Mouse (Mus musculus) heart, adult 8-10 months (tissue): ENCODE results near the gene Syt8. TPM values are rescaled to one million over a fixed set of nuclear protein-coding genes. Genes with fewer than 3 reads are reported as not detected.

Experiments
- DNase-seq: peaks from one replicate; pipeline ENCODE4 v3.0.0; 2022; ENCODE audit warnings: low spot score
- total RNA-seq, 4 experiments: library from RNA; stranded (reverse); gene quantifications; 2 replicates each; pipeline ENCODE4 v1.2.4; 2022

The Syt8 gene
- total RNA-seq, 4 experiments from 2014 or later: 0.25 TPM; not detected in 3

DNA sequence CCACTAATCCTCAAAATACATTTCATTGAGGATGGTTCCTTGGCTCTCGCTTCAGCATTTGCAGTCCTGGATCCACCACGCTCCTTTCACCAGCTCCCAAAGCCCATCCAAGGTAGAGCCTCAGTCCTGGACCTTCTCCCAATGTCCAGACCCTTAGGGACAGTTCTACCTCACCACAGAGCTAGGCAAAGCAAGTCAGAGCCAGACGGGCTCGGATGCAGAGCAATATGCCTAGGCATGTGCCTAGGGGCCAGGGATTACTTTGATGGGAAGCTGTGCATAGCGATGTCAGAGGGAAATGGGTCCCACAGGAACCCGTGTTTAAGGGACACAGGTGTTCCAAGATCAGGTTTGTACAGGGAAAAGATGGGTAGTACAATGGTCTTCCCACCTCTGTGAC is 10.7 kb downstream of the Syt8 start:
- DNase-seq: no peak

DNA sequence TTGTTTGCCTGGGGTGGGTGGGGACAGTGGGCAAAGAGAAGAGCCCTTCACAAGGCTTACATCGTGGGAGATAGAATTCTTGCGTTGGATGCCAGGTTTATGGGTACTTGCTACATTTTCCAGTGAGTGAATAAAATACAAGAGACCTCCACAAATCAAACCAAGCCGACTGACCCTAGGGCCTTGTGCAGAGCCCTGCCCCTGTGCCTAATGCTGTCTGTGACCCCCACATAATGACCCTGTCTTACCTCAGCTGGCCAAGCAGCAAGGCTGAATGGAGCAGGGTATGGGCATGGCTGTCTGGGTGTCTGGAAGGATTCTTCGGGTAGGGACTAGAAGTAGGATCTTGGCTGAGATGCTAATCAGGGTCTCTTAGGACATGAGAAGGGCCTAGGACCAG is 11.6 kb downstream of the Syt8 start:
- no peak for DNase-seq

DNA sequence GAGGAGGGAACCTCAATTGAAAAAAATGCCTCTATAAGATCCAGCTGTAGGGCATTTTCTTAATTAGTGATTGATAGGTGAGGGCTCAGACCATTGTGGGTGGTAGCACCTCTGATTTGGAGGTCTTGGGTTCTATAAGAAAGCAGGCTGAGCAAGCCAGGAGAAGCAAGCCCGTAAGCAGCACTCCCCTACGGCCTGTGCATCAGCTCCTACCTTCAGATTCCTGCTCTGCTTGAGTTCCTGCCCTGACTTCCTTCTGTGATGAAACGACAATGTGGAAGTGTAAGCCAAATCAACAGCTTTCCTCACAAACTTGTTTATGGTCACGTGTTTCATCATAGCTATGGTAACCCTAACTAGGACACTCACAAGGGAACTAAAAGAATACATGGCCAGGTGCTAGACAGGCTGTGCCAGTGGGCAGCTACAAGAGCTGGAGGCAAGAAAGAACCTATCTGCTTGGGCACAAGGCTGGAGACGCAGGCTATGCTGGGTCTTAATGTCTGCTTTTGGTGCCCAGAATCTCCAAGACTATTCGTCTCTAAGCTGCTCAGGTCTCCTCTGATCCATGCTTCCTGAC is 14.5 kb downstream of the Syt8 start:
- no peak for DNase-seq

DNA sequence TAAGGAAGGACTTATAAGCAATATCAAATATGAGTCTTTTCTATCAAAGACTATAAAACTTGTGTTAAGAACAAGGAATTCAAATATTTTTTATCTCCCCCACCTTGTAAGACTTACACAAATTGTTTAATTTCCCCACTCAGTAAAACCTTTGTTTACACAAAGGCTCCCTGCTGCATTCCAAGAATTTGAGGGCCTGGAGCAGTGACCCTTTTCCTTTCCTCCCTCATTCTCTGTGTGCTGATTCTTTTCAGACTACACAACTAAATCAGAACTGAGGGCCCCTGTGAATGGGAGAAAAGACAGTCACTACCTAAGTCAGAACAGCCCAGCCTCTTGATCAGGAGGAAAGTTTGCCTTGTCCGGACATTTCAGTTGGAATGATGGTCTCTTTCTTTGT is 20.1 kb downstream of the Syt8 start:
- no peak for DNase-seq

GRCm38 (mm10) chr7:142455251-142455650 is 20.6 kb downstream of the Syt8 start:
- no peak for DNase-seq

DNA sequence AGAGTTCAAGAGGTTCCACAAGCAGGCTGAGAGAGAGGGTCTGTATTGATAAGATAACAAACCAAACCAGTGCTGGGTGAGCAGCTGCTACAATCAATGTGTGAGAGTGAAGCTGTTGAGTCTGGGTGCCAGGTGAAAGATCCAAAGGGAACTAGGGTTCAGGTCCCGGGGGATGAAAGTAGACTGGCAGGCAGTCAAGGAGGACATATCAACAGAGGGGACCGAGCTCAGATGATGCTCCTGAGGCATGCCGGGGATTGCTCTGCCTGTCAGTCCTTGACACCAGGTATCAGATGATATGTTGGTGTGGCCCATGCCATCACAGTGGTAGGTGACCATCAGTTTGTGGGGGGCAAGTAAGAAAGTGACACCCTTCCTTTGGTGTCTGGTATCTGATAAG is 22.2 kb downstream of the Syt8 start:
- DNase-seq: no peak

- no peak for DNase-seq
Measured at GRCm38 (mm10) chr7:142457227-142457811, 22.7 kb downstream of the Syt8 start.

- no peak for DNase-seq
Measured at GRCm38 (mm10) chr7:142458026-142458425, 23.4 kb downstream of the Syt8 start.

DNA sequence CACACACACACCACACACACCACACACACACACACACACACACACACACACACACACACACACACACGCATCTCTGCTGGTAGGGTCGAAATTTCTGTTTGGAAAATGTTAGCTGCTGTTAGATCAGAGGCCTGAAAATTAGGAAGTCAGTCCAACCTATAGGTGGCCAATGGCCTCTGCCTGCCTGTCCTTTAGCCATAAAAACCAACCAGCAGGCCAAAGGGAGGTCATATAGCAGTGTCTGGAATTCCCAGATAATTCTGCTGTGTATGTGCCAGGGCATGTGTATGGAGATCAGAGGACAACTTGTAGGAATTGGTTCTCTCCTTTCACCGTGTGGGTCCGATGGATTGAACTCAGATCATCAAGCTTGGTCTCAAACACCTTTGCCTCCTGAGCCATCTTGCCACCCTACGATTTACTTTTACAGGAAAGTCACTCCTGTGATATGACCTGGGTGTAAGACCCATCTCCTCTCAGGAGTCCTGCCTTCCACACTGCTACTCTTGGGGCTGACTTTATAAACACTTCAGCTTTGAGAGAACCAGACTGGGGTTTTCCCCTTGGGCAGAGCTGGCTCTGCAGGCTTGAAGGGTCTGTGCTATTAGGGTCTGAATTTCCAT is 24.1 kb downstream of the Syt8 start:
- no peak for DNase-seq

- no peak for DNase-seq
Measured at GRCm38 (mm10) chr7:142459299-142459691, 24.6 kb downstream of the Syt8 start.

- DNase-seq: no peak
Measured at GRCm38 (mm10) chr7:142460636-142461077, 26.0 kb downstream of the Syt8 start, which contains the start of gene Lsp1. Lsp1 (plus strand) TSS chr7:142460809.

DNA sequence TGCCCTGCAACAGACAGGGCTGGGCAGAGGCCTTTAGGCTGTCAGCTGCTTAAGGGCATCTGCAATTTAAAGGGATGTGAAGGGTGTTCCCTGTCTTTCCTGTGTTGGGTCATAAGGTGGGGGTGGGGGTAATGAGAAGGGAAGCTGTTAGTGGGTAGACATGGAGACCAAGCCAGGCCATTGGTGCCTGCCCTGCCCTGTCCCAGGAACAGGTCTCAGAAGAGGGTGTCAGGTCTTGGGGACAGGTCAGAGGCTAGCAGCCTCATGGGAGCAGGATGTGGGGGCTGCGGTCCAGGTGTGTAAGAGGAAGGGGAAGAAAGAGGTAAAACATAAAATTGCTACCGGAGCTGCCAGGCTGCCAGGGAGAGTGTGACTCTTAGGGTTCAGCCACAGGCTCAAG is 26.8 kb downstream of the Syt8 start:
- no peak for DNase-seq

- DNase-seq: no peak
Measured at GRCm38 (mm10) chr7:142462190-142462589, 27.5 kb downstream of the Syt8 start.

- DNase-seq: no peak
Measured at GRCm38 (mm10) chr7:142462594-142463078, 28.0 kb downstream of the Syt8 start.

GRCm38 (mm10) chr7:142470171-142470691 is 35.6 kb downstream of the Syt8 start:
- no peak for DNase-seq

- DNase-seq: peak; percentile 69
Measured at GRCm38 (mm10) chr7:142470808-142471413, 36.3 kb downstream of the Syt8 start.

DNA sequence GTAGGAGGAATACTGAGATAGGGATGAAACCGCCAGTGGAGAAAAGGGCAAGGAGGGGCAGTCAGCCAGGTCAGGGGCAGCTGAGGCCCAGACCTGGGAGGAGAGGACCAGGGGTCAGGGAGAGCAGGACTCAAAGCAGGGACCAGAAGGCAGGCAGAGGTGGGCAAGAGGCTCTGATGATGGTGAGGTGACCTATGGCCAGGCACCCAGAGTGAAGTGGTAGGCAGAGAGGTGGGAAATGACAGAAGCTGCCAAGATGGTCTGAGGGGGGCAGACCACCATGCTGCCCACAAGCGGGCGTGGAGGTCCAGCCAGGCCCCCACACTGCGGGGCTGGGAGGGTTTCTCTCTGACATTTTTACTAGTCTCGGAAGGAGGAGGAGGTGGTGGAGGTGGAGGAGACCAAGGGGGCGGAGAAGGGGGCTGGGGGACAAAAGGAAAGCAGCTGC is 36.8 kb downstream of the Syt8 start:
- DNase-seq: no peak

DNA sequence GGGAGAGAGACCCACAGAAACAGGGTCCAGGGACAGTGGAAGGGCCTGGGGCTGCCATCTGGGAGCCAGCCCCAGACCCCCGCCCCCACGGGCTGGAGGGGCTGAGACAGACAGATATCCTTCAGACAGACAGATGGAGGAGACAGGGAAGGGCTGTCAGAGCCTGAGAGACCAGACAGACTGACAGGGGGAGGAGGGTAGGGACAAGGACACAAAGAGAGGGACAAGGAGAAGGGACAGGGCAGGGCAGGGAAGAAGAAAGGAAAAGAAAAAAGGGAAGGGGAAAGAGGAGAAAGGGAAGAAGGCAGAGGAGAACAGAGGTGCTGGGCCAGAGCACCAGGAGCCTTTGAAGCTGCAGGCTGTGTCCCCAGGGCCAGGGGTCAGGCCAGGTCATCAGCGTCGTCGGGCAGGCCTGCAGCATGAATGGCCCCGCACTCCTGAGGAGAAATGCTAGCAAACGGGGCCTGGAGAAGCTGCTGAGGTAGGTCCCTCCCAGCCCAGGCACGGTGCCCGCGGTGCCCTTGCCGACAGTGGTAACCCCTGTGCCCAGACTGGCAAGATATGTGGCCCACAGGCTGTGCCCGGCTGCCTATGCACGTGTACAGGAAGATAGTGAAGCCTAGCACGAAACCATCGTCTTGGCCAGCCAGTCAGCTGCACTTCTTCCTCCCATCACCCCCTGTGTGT is 37.4 kb downstream of the Syt8 start:
- DNase-seq: no peak

DNA sequence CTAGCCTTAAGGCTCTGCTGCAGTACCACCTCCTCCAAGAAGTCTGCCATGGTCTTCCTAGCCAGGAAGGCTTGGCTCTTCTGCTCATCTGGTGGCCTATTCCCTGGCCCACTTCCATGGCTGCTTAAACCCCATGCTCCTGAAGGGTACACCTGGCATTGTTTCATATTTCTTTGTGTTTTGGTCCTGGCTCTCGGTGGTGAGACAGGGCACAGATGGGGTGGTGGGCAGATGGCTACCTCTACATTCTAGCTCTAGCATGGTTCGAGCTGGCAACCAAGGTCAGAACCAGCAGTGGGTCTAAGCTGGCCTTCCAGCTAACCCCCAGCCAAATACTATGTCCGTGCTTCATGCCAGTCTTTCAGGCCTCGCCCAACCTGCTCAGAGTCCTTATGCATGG is 38.3 kb downstream of the Syt8 start:
- no peak for DNase-seq

DNA sequence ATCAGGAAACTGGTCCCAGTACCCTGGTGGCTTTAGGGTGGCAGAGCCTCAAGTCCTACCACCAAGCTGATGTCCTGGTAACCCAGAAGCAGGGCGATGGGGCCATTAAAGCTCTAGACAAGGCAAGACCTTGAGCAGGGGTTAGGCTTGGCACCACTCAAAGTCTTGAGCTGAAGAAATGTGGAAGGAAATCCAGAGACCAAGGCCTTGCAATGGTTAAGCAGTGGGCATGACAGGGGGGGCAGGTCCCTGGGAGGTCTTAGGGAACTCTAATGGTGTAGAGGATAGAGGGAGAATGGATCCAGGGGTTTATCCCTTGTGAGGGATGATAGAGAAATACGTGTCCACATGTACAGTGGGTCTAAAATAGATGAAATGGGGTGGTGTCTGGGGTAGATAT is 38.8 kb downstream of the Syt8 start:
- no peak for DNase-seq

GRCm38 (mm10) chr7:142474799-142475198 is 40.1 kb downstream of the Syt8 start:
- no peak for DNase-seq

- DNase-seq: no peak
Measured at GRCm38 (mm10) chr7:142475641-142476040, 41.0 kb downstream of the Syt8 start.
